Mouse (Mus musculus) midbrain, embryonic 16.5 days (tissue): ENCODE results near the gene Med29. TPM values are rescaled to one million over a fixed set of nuclear protein-coding genes. Genes with fewer than 3 reads are reported as not detected.

Experiments used
- ATAC-seq: fragments of 200-750 bp; cut with Nextera tagmentation; 2 replicates; pipeline ENCODE4 v1.8.0; 2017; ENCODE audit warnings: moderate TSS enrichment
- H3K27ac ChIP-seq: fragments of 300-500 bp; sonication (generic); 2 replicates; pipeline ENCODE4 v1.5.1; 2014; ENCODE audit warnings: mild to moderate bottlenecking, low read length, mixed read lengths
- H3K27me3 ChIP-seq: fragments of 300-500 bp; sonication (generic); 2 replicates; pipeline ENCODE4 v1.6.1; 2014; ENCODE audit warnings: low read depth, low read length, mixed read lengths; ENCODE audit not compliant: control insufficient read depth, insufficient read depth
- H3K36me3 ChIP-seq: fragments of 300-500 bp; sonication (generic); 2 replicates; pipeline ENCODE4 v1.6.1; 2014; ENCODE audit warnings: mild to moderate bottlenecking, low read length, moderate library complexity, mixed read lengths; ENCODE audit not compliant: control insufficient read depth, insufficient read depth
- H3K4me1 ChIP-seq: fragments of 300-500 bp; sonication (generic); 2 replicates; pipeline ENCODE4 v1.6.1; 2014; ENCODE audit warnings: mild to moderate bottlenecking, low read length, mixed read lengths; ENCODE audit not compliant: control insufficient read depth, insufficient read depth
- H3K4me2 ChIP-seq: fragments of 300-500 bp; sonication (generic); 2 replicates; pipeline ENCODE4 v1.6.1; 2014; ENCODE audit warnings: mild to moderate bottlenecking, low read length, mixed read lengths
- H3K4me3 ChIP-seq: fragments of 300-500 bp; sonication (generic); 2 replicates; pipeline ENCODE4 v1.5.1; 2014; ENCODE audit warnings: low read depth, mild to moderate bottlenecking, low read length, moderate library complexity, mixed read lengths
- H3K9ac ChIP-seq: fragments of 300-500 bp; sonication (generic); 2 replicates; pipeline ENCODE4 v1.6.1; 2014; ENCODE audit warnings: low read depth, low read length, mixed read lengths
- H3K9me3 ChIP-seq: fragments of 300-500 bp; sonication (generic); replicated peaks from 2 replicates; pipeline ENCODE4 v1.6.1; 2014; ENCODE audit warnings: mild to moderate bottlenecking, low read length, mixed read lengths; ENCODE audit not compliant: control insufficient read depth, poor library complexity, severe bottlenecking
- WGBS: fragments of 180-500 bp; shearing (Covaris S2); extraction: QIAGEN DNeasy Blood & Tissue Kit; methylation state at CpG from one replicate; pipeline ENCODE4 v1.1.7; 2014; 5-methylcytosine and 5-hydroxymethylcytosine counted together
- polyA plus RNA-seq: library from polyadenylated mRNA; unstranded; fragments of >200 nt; fragmentation: Nextera tagmentation; extraction: Ambion mirVana; gene quantifications from 2 replicates; pipeline ENCODE4 v1.2.1, GENCODE M21; 2015

Gene Med29
- polyA plus RNA-seq, 1 experiment from 2014 or later = 40.3 TPM

DNA sequence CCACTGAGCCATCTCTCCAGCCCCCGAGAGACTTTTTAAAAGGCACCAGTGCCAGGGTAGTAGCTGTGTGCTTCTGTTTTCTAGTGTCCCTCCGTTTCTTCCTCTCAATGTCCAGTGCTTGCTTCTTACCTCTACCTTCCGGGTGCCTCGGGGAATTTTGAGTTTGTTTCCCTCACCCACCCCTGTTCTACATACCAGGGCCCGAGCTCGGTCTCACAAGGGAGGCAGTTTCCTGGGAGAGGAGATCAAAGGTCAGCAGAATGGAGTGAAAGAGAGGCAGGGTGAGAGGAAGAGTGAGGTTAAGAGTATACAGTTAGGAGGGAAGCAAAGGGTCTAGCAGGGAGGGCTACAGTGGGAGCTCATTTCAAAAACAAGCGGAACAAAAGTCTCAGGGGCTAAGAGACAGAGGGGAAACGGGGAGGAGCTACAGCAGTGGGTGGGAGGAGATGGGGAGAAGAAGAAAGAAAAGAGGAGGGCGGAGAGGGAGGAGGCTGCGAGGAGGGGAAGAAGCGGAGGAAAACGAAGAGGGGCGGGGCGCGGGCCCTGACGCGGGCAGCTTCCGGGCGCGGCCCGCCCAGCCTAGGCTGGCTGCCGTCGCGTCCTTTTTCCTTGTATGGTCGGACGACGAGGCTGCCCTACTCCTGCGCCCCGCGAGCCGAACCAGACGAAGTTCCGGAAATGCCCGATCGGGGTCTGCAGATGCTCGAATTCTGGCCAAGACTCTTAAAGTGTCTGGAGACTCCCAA is 17.2 kb downstream of the Med29 start:
- 1% methylated on average over 32 of the region's 36 CpGs for WGBS
- peak overlapping the region; percentile 81 for H3K27ac ChIP-seq
- H3K4me3 ChIP-seq = peak overlapping the region; percentile 48
- H3K4me2 ChIP-seq = peak overlapping the region; percentile 81
- no peaks in the 10 kb centered on the region for H3K9me3 ChIP-seq
- peak overlapping the region; percentile 68 for H3K9ac ChIP-seq
- 0 out of 2 replicates have a peak, but pooled peaks have one; percentile 7 for ATAC-seq
- peaks cover 4% of the 10 kb centered on the region; the same call in 1 of the 2 replicates for H3K27me3 ChIP-seq
- H3K4me1 ChIP-seq = peaks cover 25% of the 10 kb centered on the region
- no peaks in the 10 kb centered on the region for H3K36me3 ChIP-seq

- 81% methylated on average over 10 of the region's 10 CpGs for WGBS
- no peak overlapping the region for H3K4me2 ChIP-seq
- no peak for ATAC-seq
Measured at GRCm38 (mm10) chr7:28374647-28375046, 17.9 kb downstream of the Med29 start.

GRCm38 (mm10) chr7:28373891-28374495 is 18.5 kb downstream of the Med29 start:
- Histone ChIP-seq H3K9me3 (no peaks in the 10 kb centered on the region), H3K27ac (0 out of 2 replicates have a peak overlapping the region, but pooled peaks have one; percentile 10), H3K27me3 (peaks cover 4% of the 10 kb centered on the region; the same call in 1 of the 2 replicates), H3K4me3 (no peak overlapping the region), H3K4me1 (peaks cover 23% of the 10 kb centered on the region), H3K4me2 (no peak overlapping the region), H3K36me3 (no peaks in the 10 kb centered on the region), H3K9ac (no peak overlapping the region)
- WGBS = 82% methylated on average over 7 of the region's 7 CpGs
- ATAC-seq = no peak

More at GRCm38 (mm10) chr7:28374647-28375046, 17.9 kb downstream of the Med29 start:
- H3K36me3 ChIP-seq = no peaks in the 10 kb centered on the region
- H3K27ac ChIP-seq = no peak overlapping the region
- H3K4me1 ChIP-seq = peaks cover 25% of the 10 kb centered on the region
- H3K27me3 ChIP-seq = peaks cover 4% of the 10 kb centered on the region; the same call in 1 of the 2 replicates
- H3K9ac ChIP-seq = no peak overlapping the region
- H3K4me3 ChIP-seq = no peak overlapping the region
- H3K9me3 ChIP-seq = no peaks in the 10 kb centered on the region

- Histone ChIP-seq H3K9me3 (no peaks in the 10 kb centered on the region), H3K36me3 (no peaks in the 10 kb centered on the region), H3K4me2 (peak overlapping the region; percentile 96), H3K27ac (peak overlapping the region; percentile 88; the same call in 1 of the 2 replicates), H3K9ac (peak overlapping the region; percentile 18; the same call in 1 of the 2 replicates), H3K27me3 (peaks cover 4% of the 10 kb centered on the region; the same call in 1 of the 2 replicates), H3K4me3 (peak overlapping the region; percentile 88), H3K4me1 (peaks cover 21% of the 10 kb centered on the region)
- peak; percentile 11 for ATAC-seq
- under 1% methylated on average over 9 of the region's 9 CpGs for WGBS
Measured at GRCm38 (mm10) chr7:28373131-28373581, 19.4 kb downstream of the Med29 start.

DNA sequence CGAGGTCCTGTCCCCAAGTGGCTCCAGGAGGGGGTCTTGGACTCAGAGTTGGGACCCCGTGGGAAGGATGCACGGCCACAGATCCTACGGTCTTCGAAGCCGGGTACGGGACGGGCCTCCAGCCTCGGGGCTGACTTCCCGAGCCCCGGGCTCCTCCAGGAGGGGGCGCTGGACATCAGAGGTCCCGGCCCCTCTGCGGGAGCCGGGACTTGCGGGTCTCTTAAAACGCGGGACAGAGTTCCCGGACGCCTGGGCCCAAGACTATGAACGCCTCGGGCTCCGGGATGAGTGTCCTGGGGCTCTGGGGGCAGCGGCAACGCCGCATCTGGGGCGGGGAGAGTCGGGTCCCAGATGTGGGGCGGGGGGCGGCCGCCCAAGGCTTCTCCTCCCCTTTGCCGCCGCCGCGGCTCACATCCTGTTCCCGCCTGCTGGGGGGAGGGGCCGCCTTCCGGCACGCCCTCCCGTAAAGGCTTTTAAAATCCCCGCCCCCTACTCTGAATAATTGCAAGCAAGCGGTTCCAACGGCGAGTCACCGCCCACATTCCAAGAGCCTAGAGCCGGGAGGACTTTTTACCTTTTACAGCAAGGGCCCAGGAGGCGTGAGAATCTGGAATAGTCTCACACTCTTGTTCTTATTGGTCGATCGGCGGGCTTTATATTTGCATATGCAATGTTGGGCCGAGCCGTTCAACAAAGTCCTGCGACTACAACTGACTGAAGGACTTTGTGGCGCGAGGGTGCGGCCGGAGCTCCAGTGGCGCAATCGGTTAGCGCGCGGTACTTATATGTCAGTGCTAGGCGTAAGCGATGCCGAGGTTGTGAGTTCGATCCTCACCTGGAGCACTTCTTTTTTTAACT is 20.0 kb downstream of the Med29 start, which contains the start of gene Plekhg2:
Gene Plekhg2, minus strand, starts transcription at position 349 of the 858 bp plus-strand sequence.
- Histone ChIP-seq H3K27me3 (peaks cover under 1% of the 10 kb centered on the region; the same call in 1 of the 2 replicates), H3K27ac (peak within 1 kb of the TSS; percentile 88), H3K9ac (peak within 1 kb of the TSS; percentile 80), H3K4me1 (peaks cover 19% of the 10 kb centered on the region), H3K4me2 (peak within 1 kb of the TSS; percentile 96), H3K4me3 (peak within 1 kb of the TSS; percentile 88), H3K36me3 (no peaks in the 10 kb centered on the region), H3K9me3 (no peaks in the 10 kb centered on the region)
- under 1% methylated on average over 60 of the region's 66 CpGs for WGBS
- ATAC-seq = peak; percentile 91

DNA sequence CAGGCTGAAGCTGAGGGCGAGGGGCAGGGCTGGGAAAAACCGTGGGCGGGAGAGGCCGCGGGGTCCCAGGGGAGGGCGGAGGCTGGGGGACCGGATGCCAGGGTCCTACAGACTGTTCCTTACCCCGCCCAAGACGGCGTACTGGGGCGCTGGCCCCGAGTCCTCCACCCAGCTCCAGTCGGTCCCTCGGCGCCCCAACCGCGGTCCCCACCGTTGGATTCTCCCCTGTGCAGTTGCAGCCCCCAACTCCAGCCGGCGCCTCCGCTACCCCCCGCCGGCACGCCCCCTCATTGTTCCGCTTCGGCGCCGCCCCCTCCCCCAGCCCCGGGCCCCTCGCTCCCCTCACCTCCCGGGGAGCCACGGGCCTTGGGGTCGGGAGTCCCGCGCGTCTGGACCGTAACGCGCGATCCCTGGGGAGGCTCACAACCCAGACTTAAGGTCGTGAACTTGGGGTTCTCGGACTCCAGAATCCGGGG is 21.0 kb downstream of the Med29 start:
- Histone ChIP-seq H3K4me2 (peak overlapping the region; percentile 96), H3K27me3 (no peaks in the 10 kb centered on the region), H3K36me3 (no peaks in the 10 kb centered on the region), H3K9ac (peak overlapping the region; percentile 80), H3K27ac (peak overlapping the region; percentile 88), H3K4me3 (peak overlapping the region; percentile 88), H3K4me1 (peaks cover 18% of the 10 kb centered on the region), H3K9me3 (no peaks in the 10 kb centered on the region)
- under 1% methylated on average over 25 of the region's 43 CpGs for WGBS
- ATAC-seq = 0 out of 2 replicates have a peak, but pooled peaks have one; percentile 2

DNA sequence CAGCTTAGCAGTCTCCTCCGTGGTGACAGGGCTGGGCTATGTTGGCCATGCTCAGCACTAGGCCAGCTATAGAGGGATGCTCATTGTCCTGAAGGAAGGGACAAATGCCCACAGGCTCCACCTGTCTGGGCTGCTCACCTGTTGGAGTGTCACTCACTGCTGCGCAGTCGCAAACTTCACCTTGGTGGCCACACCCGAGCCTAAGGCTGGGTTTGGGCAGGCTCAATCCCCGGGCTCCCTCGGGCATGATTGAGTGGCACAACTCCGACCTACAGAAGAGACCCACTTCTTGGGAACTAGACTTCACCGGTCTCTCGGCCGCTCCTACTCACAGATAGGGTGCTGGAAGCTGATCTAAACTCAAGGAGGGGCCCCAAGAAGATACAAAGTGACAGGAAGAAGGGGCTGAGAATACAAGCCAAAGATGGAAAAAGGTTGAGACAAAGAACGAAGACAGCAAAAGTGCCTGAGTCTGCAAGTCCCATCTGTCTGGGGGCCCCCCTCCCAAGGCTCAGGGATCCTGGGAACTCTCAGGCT is 21.5 kb downstream of the Med29 start:
- H3K36me3 ChIP-seq = no peaks in the 10 kb centered on the region
- 4% methylated on average over 11 of the region's 11 CpGs for WGBS
- peak overlapping the region; percentile 80 for H3K9ac ChIP-seq
- H3K27me3 ChIP-seq = no peaks in the 10 kb centered on the region
- H3K9me3 ChIP-seq = no peaks in the 10 kb centered on the region
- peak overlapping the region; percentile 96 for H3K4me2 ChIP-seq
- peak overlapping the region; percentile 88 for H3K27ac ChIP-seq
- H3K4me3 ChIP-seq = peak overlapping the region; percentile 88
- ATAC-seq = no peak
- H3K4me1 ChIP-seq = peaks cover 12% of the 10 kb centered on the region

- H3K9ac ChIP-seq = no peak overlapping the region
- H3K27ac ChIP-seq = no peak overlapping the region
- no peaks in the 10 kb centered on the region for H3K9me3 ChIP-seq
- H3K27me3 ChIP-seq = no peaks in the 10 kb centered on the region
- no peak overlapping the region for H3K4me3 ChIP-seq
- WGBS = 97% methylated on average over 14 of the region's 14 CpGs
- H3K36me3 ChIP-seq = no peaks in the 10 kb centered on the region
- ATAC-seq = no peak
- H3K4me2 ChIP-seq = peak overlapping the region; percentile 96; the same call in 1 of the 2 replicates
- peaks cover 9% of the 10 kb centered on the region for H3K4me1 ChIP-seq
Measured at GRCm38 (mm10) chr7:28370051-28370450, 22.5 kb downstream of the Med29 start.
